Mouse (Mus musculus) intestine, embryonic 15.5 days (tissue): Measurements from ENCODE around the gene Rarres1. TPM values are rescaled to one million over a fixed set of nuclear protein-coding genes. Genes with fewer than 3 reads are reported as not detected.

Source experiments
- ATAC-seq: fragments of 200-750 bp; cut with Nextera tagmentation; 2 replicates; pipeline ENCODE4 v1.8.0; 2017; ENCODE audit warnings: moderate TSS enrichment, moderate library complexity
- H3K27ac ChIP-seq: fragments of 300-500 bp; sonication (generic); 2 replicates; pipeline ENCODE4 v1.5.1; 2015; ENCODE audit warnings: mild to moderate bottlenecking, inconsistent platforms
- H3K27me3 ChIP-seq: fragments of 300-500 bp; sonication (generic); replicated peaks from 2 replicates; pipeline ENCODE4 v1.6.1; 2015; ENCODE audit warnings: inconsistent platforms
- H3K36me3 ChIP-seq: fragments of 300-500 bp; sonication (generic); 2 replicates; pipeline ENCODE4 v1.6.1; 2015; ENCODE audit warnings: inconsistent platforms
- H3K4me1 ChIP-seq: fragments of 300-500 bp; sonication (generic); replicated peaks from 2 replicates; pipeline ENCODE4 v1.6.1; 2015; ENCODE audit warnings: inconsistent platforms
- H3K4me2 ChIP-seq: fragments of 300-500 bp; sonication (generic); replicated peaks from 2 replicates; pipeline ENCODE4 v1.6.1; 2015; ENCODE audit warnings: mild to moderate bottlenecking, inconsistent platforms
- H3K4me3 ChIP-seq: fragments of 300-500 bp; sonication (generic); replicated peaks from 2 replicates; pipeline ENCODE4 v1.5.1; 2015; ENCODE audit warnings: inconsistent platforms
- H3K9ac ChIP-seq: fragments of 300-500 bp; sonication (generic); 2 replicates; pipeline ENCODE4 v1.6.1; 2015; ENCODE audit warnings: inconsistent platforms
- H3K9me3 ChIP-seq: fragments of 300-500 bp; sonication (generic); 2 replicates; pipeline ENCODE4 v1.6.1; 2016; ENCODE audit warnings: inconsistent platforms
- WGBS: fragments of 180-500 bp; shearing (Covaris S2); methylation state at CpG from one replicate; pipeline ENCODE4 v1.1.7; 2015; 5-methylcytosine and 5-hydroxymethylcytosine counted together
- polyA plus RNA-seq: library from polyadenylated mRNA; unstranded; fragments of >200 nt; fragmentation: Nextera tagmentation; extraction: Ambion mirVana; gene quantifications from 2 replicates; pipeline ENCODE4 v1.2.1, GENCODE M21; 2015

Gene Rarres1
- polyA plus RNA-seq, 1 experiment from 2014 or later, result 0.67 TPM

- H3K27me3 ChIP-seq, result peaks cover 13% of the 10 kb centered on the region; the same call in 1 of the 2 replicates
- 4% methylated on average over 40 of the region's 40 CpGs for WGBS
- ATAC-seq, result peak; percentile 57
Observed at GRCm38 (mm10) chr3:67514801-67515273, 486 bp downstream of the Rarres1 start.

DNA sequence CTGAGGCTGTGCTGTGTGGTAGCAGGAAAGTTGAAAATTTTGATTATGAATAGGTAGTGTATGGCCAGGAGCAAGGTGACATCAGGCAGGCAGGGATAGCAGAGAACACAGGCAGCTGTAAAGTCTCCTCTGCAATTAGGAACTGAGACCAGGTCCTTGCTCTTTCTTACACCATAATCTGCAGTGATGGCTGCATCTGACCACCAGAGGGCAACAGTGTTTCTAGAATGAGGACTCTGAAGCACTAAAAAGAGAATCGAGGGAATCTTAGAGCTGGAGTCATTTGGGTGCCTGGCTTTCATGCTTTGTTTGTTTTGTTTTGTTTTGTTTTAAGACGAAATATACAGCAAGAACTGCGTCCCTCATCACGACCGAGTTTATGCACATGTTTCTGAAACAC, 2.5 kb downstream of the Rarres1 start:
- Histone ChIP-seq H3K36me3 (no peaks in the 10 kb centered on the region), H3K27me3 (peaks cover 13% of the 10 kb centered on the region; the same call in 1 of the 2 replicates), H3K4me1 (no peaks in the 10 kb centered on the region), H3K4me3 (no peak overlapping the region), H3K9ac (no peak overlapping the region), H3K27ac (no peak overlapping the region), H3K9me3 (no peaks in the 10 kb centered on the region), H3K4me2 (no peak overlapping the region)
- ATAC-seq, result no peak
- WGBS, result 3% methylated on average over 5 of the region's 5 CpGs

More at GRCm38 (mm10) chr3:67514801-67515273, 486 bp downstream of the Rarres1 start:
- no peaks in the 10 kb centered on the region for H3K9me3 ChIP-seq
- peak overlapping the region; percentile 53 for H3K4me3 ChIP-seq
- no peaks in the 10 kb centered on the region for H3K4me1 ChIP-seq
- H3K36me3 ChIP-seq, result no peaks in the 10 kb centered on the region
- H3K4me2 ChIP-seq, result peak overlapping the region; percentile 100
- H3K9ac ChIP-seq, result peak overlapping the region; percentile 55
- no peak overlapping the region for H3K27ac ChIP-seq

DNA sequence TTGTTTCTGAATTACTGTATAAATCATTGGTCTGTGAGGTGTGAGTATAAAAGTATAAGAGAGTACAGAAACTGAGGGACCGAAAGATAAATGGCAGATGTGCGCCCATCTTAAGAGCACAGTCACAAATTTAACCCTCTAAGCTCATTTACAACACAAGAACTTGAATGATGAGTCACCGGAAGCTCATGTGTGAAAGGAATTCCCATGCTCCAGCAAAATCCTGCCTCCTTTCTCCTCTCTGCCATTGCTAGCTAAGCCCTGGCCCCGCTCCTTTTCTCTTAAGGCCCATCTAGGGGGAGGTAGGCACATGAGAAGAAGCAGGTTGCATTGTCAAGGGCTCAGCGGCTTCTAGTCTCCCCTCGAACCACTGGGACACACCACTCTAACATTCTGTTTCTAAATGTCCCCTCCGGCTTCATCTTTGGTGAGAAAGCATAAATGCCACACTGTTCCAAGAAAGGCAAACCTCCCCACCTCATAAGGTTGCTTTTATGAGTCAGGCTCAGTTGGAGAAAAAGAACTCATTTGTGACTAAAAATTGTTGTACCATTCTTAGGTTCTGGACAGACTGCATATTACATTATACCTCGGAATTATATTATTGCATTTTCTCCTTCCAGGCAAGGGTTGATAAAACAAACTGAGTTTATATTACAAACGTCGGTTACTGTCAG, 7.0 kb downstream of the Rarres1 start:
- WGBS, result 85% methylated on average over 10 of the region's 10 CpGs
- H3K27me3 ChIP-seq, result no peaks in the 10 kb centered on the region
- no peak overlapping the region for H3K4me2 ChIP-seq
- H3K36me3 ChIP-seq, result no peaks in the 10 kb centered on the region
- H3K27ac ChIP-seq, result no peak overlapping the region
- no peaks in the 10 kb centered on the region for H3K4me1 ChIP-seq
- no peak overlapping the region for H3K4me3 ChIP-seq
- ATAC-seq, result no peak
- H3K9ac ChIP-seq, result no peak overlapping the region
- no peaks in the 10 kb centered on the region for H3K9me3 ChIP-seq

- no peak for ATAC-seq
- whole genome bisulfite sequencing, result 75% methylated on average over 2 of the region's 2 CpGs
Observed at GRCm38 (mm10) chr3:67505286-67505685, 10.0 kb downstream of the Rarres1 start.

GRCm38 (mm10) chr3:67503878-67504277, 11.4 kb downstream of the Rarres1 start:
- ATAC-seq, result no peak
- no peak overlapping the region for H3K27ac ChIP-seq
- H3K27me3 ChIP-seq, result no peaks in the 10 kb centered on the region
- no peak overlapping the region for H3K4me3 ChIP-seq
- no peaks in the 10 kb centered on the region for H3K36me3 ChIP-seq
- WGBS, result 14% methylated on average over 3 of the region's 3 CpGs
- H3K4me2 ChIP-seq, result no peak overlapping the region
- no peak overlapping the region for H3K9ac ChIP-seq
- no peaks in the 10 kb centered on the region for H3K9me3 ChIP-seq
- no peaks in the 10 kb centered on the region for H3K4me1 ChIP-seq

More at GRCm38 (mm10) chr3:67505286-67505685, 10.0 kb downstream of the Rarres1 start:
- H3K9me3 ChIP-seq, result no peaks in the 10 kb centered on the region
- no peaks in the 10 kb centered on the region for H3K36me3 ChIP-seq
- no peak overlapping the region for H3K4me3 ChIP-seq
- H3K4me2 ChIP-seq, result no peak overlapping the region
- no peaks in the 10 kb centered on the region for H3K27me3 ChIP-seq
- H3K27ac ChIP-seq, result no peak overlapping the region
- no peaks in the 10 kb centered on the region for H3K4me1 ChIP-seq
- no peak overlapping the region for H3K9ac ChIP-seq

- H3K27ac ChIP-seq, result no peak overlapping the region
- no peaks in the 10 kb centered on the region for H3K4me1 ChIP-seq
- no peaks in the 10 kb centered on the region for H3K9me3 ChIP-seq
- H3K27me3 ChIP-seq, result no peaks in the 10 kb centered on the region
- H3K4me2 ChIP-seq, result no peak overlapping the region
- no peak overlapping the region for H3K4me3 ChIP-seq
- no peaks in the 10 kb centered on the region for H3K36me3 ChIP-seq
- no peak for ATAC-seq
- WGBS, result 93% methylated on average over 4 of the region's 4 CpGs
- H3K9ac ChIP-seq, result no peak overlapping the region
Observed at GRCm38 (mm10) chr3:67499406-67499791, 15.9 kb downstream of the Rarres1 start.

DNA sequence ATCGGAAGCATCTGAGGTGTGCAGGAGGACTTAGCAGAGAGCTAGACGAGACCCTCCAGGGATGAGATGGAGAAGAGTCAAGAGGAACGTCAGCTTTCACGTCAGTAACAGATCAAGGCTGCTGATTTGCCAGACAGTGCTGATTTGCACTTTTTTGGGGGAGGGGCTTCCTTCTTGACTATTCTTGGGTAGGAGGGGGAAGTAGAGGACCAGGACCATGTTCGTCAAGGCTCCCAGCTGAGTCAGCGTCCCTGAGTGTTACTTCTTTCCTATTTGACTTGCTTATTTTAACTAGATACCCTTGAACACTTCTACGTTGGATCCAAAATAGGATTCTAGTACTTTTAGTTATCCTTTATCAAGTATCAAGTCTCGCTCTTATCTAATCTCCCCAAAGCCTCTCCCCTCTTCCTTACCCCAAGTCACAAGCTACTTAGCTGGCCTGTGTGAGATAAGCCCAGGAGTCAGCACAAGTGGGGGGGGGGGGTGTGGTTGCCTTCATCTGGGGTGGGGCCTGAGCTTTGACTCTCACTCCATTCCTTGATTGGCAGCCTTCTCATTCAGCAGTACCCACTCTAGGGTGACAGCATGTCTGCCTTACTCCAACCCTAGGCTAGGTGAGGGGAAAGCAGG, 16.4 kb downstream of the Rarres1 start:
- 88% methylated on average over 8 of the region's 8 CpGs for WGBS
- H3K9me3 ChIP-seq, result no peaks in the 10 kb centered on the region
- ATAC-seq, result no peak

GRCm38 (mm10) chr3:67497998-67498397, 17.3 kb downstream of the Rarres1 start:
- H3K9ac ChIP-seq, result no peak overlapping the region
- no peak for ATAC-seq
- H3K27ac ChIP-seq, result no peak overlapping the region
- H3K4me3 ChIP-seq, result no peak overlapping the region
- no peaks in the 10 kb centered on the region for H3K27me3 ChIP-seq
- no peak overlapping the region for H3K4me2 ChIP-seq
- H3K36me3 ChIP-seq, result no peaks in the 10 kb centered on the region
- H3K9me3 ChIP-seq, result no peaks in the 10 kb centered on the region
- no peaks in the 10 kb centered on the region for H3K4me1 ChIP-seq
- 68% methylated on average over 2 of the region's 2 CpGs for WGBS

More for the DNA sequence above, 16.4 kb downstream of the Rarres1 start:
- Histone ChIP-seq H3K27me3 (no peaks in the 10 kb centered on the region), H3K27ac (no peak overlapping the region), H3K36me3 (no peaks in the 10 kb centered on the region), H3K9ac (no peak overlapping the region), H3K4me2 (no peak overlapping the region), H3K4me1 (no peaks in the 10 kb centered on the region), H3K4me3 (no peak overlapping the region)

DNA sequence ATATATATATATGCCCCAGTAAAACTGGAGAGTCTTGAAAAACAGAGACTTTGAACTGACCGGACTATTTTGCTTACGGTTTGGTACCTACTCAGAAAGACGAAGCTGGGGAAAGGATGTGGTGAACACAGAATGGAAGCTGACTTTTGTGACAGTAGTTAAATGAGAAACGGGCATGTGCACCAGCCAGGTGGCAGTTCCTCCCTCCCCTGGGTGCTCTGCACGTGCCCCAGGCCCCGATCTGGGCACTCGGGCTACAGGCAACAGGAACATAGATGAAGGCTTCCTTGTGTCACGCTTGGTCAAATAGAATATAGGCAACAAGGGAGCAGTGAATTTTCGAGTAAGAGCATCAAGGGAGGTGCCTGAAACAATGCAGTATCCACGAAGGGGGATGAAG, 19.0 kb downstream of the Rarres1 start:
- no peaks in the 10 kb centered on the region for H3K36me3 ChIP-seq
- no peak overlapping the region for H3K4me3 ChIP-seq
- no peak overlapping the region for H3K4me2 ChIP-seq
- no peak for ATAC-seq
- H3K27ac ChIP-seq, result no peak overlapping the region
- H3K9ac ChIP-seq, result no peak overlapping the region
- H3K9me3 ChIP-seq, result no peaks in the 10 kb centered on the region
- H3K4me1 ChIP-seq, result no peaks in the 10 kb centered on the region
- 88% methylated on average over 10 of the region's 10 CpGs for WGBS
- no peaks in the 10 kb centered on the region for H3K27me3 ChIP-seq

DNA sequence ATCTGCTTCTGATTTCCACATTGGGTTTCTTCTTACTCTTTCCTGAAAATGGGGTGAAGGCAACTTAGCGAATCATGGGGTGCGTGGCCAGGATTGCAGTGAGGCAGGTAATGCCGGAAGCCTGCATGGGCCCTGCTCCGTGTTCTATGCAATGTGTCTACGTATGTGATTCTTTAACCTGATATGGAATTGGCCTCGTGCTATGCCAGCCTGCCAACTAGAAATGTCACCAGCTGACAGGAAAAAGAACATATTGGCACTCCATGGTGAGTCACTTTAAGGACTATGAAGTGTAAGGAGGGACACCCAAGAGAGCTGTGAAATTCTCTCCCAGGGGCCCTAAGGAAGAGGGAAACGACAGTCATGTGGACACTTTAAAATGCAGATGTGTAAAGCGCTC, 22.2 kb downstream of the Rarres1 start:
- Histone ChIP-seq H3K36me3 (no peaks in the 10 kb centered on the region), H3K9ac (no peak overlapping the region)
- WGBS, result 86% methylated on average over 8 of the region's 8 CpGs

DNA sequence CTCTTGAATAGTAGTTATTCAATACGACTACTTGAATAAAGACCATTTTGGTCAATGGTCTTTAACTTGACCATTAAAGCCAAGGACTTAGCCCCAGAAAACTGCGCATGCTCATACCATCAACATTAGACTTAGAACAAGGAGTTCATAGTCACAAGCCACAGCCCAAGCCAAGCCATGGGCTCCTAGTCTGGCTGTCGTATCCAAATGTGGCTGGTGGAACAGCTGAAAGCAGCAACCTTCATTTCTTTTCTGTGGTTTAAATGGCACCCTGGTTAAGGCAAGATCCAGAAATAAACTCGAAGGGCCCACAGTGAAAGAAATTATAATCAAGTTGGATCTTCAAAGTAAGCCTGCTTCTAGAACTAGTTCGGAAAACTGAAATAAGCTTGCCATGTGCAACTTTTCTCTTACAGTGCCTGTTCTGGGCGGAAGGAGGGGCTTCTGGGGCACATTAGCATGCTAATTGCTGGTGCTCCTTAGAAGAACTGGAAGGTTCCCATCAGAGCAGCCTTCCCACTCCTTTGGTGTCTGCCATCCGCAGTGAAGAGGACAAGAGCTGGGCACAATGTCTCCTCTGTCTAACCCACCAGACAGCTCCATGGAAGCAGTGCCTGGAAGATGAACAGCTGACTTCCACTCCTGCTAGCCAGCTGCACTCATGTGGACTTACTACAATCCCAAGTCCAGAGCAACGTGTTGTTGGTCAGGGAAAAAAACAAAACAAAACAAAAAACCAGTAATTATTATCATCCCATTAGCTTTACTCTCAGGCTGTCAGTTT, 23.0 kb downstream of the Rarres1 start:
- Histone ChIP-seq H3K27ac (no peak overlapping the region), H3K4me2 (no peak overlapping the region), H3K36me3 (no peaks in the 10 kb centered on the region), H3K4me3 (no peak overlapping the region), H3K9me3 (no peaks in the 10 kb centered on the region), H3K27me3 (no peaks in the 10 kb centered on the region), H3K4me1 (no peaks in the 10 kb centered on the region), H3K9ac (no peak overlapping the region)
- no peak for ATAC-seq
- 80% methylated on average over 8 of the region's 8 CpGs for WGBS

More for the DNA sequence above, 22.2 kb downstream of the Rarres1 start:
- H3K4me1 ChIP-seq, result no peaks in the 10 kb centered on the region
- no peak for ATAC-seq
- H3K4me2 ChIP-seq, result no peak overlapping the region
- H3K4me3 ChIP-seq, result no peak overlapping the region
- no peaks in the 10 kb centered on the region for H3K27me3 ChIP-seq
- no peak overlapping the region for H3K27ac ChIP-seq
- H3K9me3 ChIP-seq, result no peaks in the 10 kb centered on the region

GRCm38 (mm10) chr3:67490156-67490555, 25.2 kb downstream of the Rarres1 start:
- Histone ChIP-seq H3K27ac (no peak overlapping the region), H3K4me1 (no peaks in the 10 kb centered on the region), H3K9ac (no peak overlapping the region), H3K36me3 (no peaks in the 10 kb centered on the region), H3K4me2 (no peak overlapping the region), H3K27me3 (no peaks in the 10 kb centered on the region), H3K4me3 (no peak overlapping the region), H3K9me3 (no peaks in the 10 kb centered on the region)
- ATAC-seq, result no peak
- 39% methylated on average over 4 of the region's 4 CpGs for WGBS
